Mouse (Mus musculus) c-Kit-positive CD71-positive TER-119-positive erythroid progenitor cells, embryonic 14.5 days (primary cell): ENCODE measurements around the gene Bmpr1b.

Experiments
- DNase-seq: peaks from one replicate; pipeline ENCODE4 v3.0.0-alpha.2; 2013; ENCODE audit warnings: low spot score

Gene Bmpr1b

GRCm38 (mm10) chr3:142034160-142034559, 135.1 kb downstream of the Bmpr1b start:
- DNase-seq: no peak

GRCm38 (mm10) chr3:142019716-142020115, 149.5 kb downstream of the Bmpr1b start:
- DNase-seq: no peak

- no peak for DNase-seq
Observed at GRCm38 (mm10) chr3:141984548-141984947, 184.7 kb downstream of the Bmpr1b start.

GRCm38 (mm10) chr3:141981613-141982432, 187.4 kb downstream of the Bmpr1b start:
- no peak for DNase-seq

DNA sequence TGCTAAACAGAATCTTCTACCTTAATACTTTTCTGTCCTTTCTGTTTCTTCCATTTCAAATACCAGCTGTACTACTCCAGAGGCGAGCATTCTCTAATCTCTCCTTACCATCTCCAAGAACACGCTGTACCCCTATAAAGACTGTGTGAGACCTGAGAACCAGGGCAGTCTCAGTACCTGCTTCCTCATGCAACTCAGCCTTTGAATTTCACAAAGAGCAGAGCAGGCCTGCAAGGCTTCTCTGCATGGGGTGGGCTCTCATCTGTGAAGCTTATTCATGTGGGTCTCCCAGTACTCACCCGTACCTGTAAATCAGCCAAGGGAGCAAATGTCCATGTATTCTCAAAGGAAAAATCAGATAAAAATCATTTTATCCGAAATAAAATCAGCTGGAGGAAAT, 203.0 kb downstream of the Bmpr1b start:
- DNase-seq: no peak

DNA sequence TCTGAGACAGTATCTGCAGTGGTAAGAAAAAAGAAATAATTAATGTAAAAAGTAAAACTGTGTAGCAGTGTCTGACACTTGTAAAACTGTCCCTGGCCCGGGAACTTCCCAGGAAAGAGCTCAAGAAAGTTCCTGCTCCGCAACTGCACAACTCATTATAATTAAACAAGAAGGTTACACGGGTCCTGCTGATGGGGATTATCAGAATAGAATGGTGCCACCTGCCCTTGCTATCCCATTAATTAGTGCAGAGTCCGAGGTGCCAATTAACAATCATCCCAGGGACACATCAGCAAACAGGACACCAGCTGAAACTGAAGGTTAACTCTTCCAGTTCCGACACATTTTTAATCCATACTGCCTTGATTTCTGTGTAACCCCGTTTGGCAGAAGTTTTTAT, 216.3 kb downstream of the Bmpr1b start:
- no peak for DNase-seq

- no peak for DNase-seq
Observed at GRCm38 (mm10) chr3:141950642-141951041, 218.6 kb downstream of the Bmpr1b start.

DNA sequence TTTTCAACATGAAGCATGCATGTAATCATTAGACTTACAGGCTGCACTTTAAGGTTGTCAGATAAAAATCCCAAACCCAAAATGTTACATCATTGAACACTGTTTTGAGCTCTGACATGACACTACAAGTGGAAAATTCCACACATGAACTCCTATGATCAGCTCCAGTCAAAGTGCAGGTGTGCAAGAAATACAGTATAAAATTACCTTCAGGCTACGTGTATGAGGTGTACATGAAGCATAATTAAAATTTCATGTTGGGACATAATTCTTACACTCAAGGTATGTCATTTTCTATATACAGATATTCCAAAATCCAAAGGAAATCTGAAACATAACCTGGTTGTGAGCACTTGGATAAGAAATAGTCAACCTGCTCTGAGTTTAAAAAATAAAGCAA, 220.7 kb downstream of the Bmpr1b start:
- no peak for DNase-seq

DNA sequence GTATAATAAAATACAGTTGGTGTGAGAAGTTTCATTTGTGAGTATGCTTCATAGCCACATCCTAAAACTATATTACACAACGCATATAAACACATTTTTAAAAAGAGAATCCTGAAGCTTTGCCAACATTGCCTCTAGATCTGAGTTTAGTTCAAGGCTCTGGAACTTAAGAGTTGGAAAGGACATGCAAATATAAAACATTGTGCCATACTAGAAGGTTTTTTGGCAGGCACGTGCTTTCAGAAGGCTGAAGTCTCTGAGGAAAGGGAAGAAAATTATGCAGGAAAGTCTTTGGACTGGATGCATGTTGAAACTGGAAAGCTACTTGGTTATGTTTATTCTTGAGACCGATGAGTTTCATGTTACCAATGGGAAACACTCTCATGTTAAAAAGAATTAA, 221.1 kb downstream of the Bmpr1b start:
- no peak for DNase-seq

DNA sequence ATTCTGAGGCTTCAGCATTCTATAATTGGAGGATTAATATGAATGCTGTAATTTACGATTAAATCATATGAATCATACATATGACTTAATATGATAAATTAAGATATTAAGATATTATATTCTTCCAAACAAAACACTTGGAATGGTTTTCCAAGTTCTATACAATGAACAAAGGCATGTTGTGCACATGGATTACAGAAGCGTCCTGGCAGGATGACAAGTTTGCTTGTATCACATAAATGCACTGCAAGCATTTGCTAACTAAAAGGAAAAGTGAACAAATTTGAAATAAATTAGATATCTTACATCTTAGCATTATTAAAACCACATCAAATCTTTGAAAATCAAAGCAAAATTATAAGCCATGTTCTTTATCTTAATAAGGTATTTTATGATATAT, 222.4 kb downstream of the Bmpr1b start:
- DNase-seq: no peak

- no peak for DNase-seq
Observed at GRCm38 (mm10) chr3:141943317-141943742, 225.9 kb downstream of the Bmpr1b start.

GRCm38 (mm10) chr3:141940207-141940606, 229.0 kb downstream of the Bmpr1b start:
- DNase-seq: no peak

DNA sequence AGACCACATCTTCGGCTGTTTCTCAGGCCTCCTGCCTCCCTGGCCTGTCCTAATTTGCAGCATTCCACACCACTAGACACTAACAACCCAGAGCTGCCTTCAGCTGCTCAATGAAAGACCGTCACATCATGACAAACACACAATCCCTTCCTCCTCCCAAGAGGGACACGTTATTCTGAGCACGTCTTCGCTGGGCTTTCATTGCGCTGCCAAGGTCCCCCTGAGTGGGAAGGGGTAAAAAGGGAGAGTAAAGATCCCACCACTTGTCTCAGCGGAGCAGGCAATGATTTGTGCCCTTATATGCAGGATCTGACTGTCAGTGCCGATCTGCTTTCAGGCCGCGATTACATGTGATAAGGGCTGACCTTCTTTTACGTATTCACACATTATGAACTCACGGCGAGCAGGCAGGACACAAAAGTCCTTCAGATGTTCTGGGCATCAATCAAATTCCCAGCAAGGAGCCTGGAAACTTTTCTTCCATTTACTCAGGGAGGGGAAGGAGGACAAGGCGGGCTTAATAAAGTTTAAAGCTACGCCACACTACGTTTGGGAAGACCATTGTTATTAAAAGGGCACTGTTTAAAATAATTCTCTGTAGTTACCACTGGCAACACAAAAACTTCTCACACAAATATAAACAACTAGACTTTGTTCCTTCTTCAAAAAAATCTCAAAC, 232.5 kb downstream of the Bmpr1b start:
- no peak for DNase-seq

DNA sequence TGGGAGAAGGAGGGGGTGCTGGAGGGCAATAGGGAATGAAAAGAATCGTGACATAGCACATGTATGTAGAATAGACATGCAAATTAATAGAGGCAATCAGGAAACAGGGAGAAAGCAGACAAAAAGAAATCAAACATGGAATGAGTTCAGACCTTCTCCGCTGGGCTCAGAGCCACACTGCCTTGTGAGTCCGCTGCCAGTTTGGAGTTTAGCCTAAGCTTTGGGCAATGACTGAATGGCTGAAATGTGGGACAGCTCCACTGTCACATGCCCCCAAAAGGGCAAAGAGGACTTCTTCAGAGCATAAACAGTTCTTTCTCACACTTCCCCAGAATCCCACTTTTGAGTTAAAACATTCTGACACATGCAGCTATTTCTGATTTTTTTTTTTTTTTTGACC, 236.3 kb downstream of the Bmpr1b start:
- no peak for DNase-seq

- DNase-seq: no peak
Observed at GRCm38 (mm10) chr3:141931372-141932092, 237.7 kb downstream of the Bmpr1b start.

GRCm38 (mm10) chr3:141923442-141923841, 245.8 kb downstream of the Bmpr1b start:
- DNase-seq: no peak

GRCm38 (mm10) chr3:141921161-141921560, 248.1 kb downstream of the Bmpr1b start:
- no peak for DNase-seq

DNA sequence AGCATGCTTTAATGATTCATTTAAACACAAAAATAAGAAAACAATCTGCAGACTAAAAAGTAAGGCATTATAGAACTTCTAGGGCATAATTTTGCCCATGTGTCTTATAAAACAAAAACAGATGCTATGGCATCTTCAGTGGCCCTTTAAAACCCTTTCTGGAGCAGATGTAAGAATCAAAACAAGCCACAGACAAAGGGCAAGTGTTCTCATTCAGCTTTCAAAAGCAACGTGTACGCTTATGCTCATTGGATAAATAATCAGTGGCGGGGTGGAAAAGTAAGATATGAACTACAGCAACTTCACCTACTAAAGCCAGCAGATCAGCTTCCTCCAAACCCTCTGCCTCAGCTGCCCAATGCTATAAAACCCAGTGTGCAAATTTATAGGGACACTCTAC, 249.6 kb downstream of the Bmpr1b start:
- no peak for DNase-seq

- no peak for DNase-seq
Observed at GRCm38 (mm10) chr3:141917166-141917565, 252.1 kb downstream of the Bmpr1b start.

DNA sequence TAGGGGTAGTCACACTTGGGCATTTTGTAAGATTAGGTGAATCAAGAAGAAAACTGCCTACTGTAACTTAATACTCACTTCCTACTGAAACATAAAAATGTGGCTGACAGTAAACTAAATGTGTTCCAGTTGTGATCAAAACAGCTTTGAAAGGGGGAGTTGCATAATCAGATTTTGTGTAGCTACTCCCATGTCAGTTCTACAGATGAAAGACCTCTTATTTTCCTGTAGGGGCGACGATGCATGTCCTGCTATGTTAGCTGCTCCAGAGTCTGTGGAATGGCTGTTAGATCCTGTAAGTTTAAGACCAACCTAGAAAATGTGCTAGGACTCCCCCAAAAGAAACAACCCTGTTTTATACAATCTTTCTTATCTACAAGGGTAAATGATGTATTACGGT, 253.2 kb downstream of the Bmpr1b start:
- DNase-seq: no peak

DNA sequence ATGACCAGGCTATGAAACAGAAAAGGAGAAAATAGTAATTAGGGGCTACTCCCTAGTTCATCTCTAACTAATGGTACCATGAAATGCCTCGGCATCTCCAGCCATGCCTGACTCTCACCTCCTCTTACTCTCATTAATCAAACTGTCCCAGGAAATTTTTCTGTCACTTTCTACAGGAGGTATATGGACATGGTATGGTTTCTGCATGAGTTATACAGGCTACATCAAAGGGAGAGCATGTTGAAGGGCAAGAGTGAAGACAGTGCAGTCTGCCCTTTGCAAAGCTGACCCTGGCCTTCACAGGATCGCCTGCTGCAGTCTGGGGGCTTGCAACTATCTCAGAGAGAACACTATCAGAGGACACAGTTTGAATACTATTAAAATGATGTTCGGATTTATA, 254.6 kb downstream of the Bmpr1b start:
- no peak for DNase-seq

DNA sequence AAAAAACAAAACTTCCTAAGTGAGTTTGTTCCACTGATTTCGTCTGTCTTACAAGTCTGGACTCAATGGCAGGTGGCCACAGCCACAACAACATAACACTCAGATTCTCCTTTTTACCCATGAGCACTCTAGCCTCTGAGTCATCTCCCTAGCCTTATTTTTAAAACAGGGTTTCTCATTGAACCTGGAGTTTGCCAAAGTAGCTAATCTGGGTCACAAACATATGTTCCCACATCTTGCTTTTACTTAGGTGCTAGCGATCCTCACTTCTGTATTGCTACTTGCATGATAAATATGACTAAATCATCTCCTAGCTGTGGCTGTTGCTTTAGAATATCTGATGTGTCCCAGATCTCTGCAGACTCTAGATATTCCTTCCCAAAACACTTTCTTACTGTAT, 260.1 kb downstream of the Bmpr1b start:
- DNase-seq: no peak
